Mouse (Mus musculus) liver, embryonic 14.5 days (tissue): ENCODE data around the gene Hdac9. TPM values are rescaled to one million over a fixed set of nuclear protein-coding genes. Genes with fewer than 3 reads are reported as not detected.

Source experiments
- ATAC-seq: fragments of 200-750 bp; cut with Nextera tagmentation; 2 replicates; pipeline ENCODE4 v1.8.0; 2017; ENCODE audit warnings: moderate number of reproducible peaks, mild to moderate bottlenecking, moderate library complexity; ENCODE audit not compliant: insufficient read depth
- DNase-seq, 3 experiments: peaks; one replicate each; pipeline ENCODE4 v3.0.0-alpha.2; 2012 to 2013; ENCODE audit warnings: low read depth in 3 of 3, low spot score in 3 of 3
- H3K27ac ChIP-seq: fragments of 300-500 bp; sonication (generic); 2 replicates; pipeline ENCODE4 v1.5.1; 2014; ENCODE audit warnings: moderate library complexity, mild to moderate bottlenecking, control low read depth, inconsistent platforms
- H3K27me3 ChIP-seq: fragments of 300-500 bp; sonication (generic); 2 replicates; pipeline ENCODE4 v1.6.1; 2014; ENCODE audit warnings: mild to moderate bottlenecking, low read length, moderate library complexity; ENCODE audit not compliant: control insufficient read depth, insufficient read depth
- H3K36me3 ChIP-seq: fragments of 300-500 bp; sonication (generic); replicated peaks from 2 replicates; pipeline ENCODE4 v1.6.1; 2014; ENCODE audit warnings: low read depth; ENCODE audit not compliant: control insufficient read depth, insufficient read depth
- H3K4me1 ChIP-seq, 2 experiments: fragments of 200-500 bp in 1 of 2; fragments of 300-500 bp in 1 of 2; sonication (generic) in 1 of 2; replicated peaks; 2 replicates each; pipeline ENCODE4 v1.6.1; 2012 to 2014; ENCODE audit warnings: antibody characterized with exemption in 1 of 2, inconsistent platforms in 1 of 2, low read length in 1 of 2; ENCODE audit not compliant: control insufficient read depth in 2 of 2, insufficient read depth in 2 of 2
- H3K4me2 ChIP-seq: fragments of 300-500 bp; sonication (generic); 2 replicates; pipeline ENCODE4 v1.6.1; 2014; ENCODE audit warnings: low read depth, mild to moderate bottlenecking, control low read depth, moderate library complexity
- H3K4me3 ChIP-seq, 2 experiments: fragments of 200-500 bp in 1 of 2; fragments of 300-500 bp in 1 of 2; sonication (generic) in 1 of 2; 2 replicates each; pipeline ENCODE4 v1.5.1; 2012 to 2014; ENCODE audit warnings: low read depth in 2 of 2, low read length in 2 of 2, mild to moderate bottlenecking in 2 of 2, control low read depth in 1 of 2, inconsistent platforms in 1 of 2, moderate library complexity in 1 of 2; ENCODE audit not compliant: insufficient read depth in 1 of 2
- H3K9ac ChIP-seq: fragments of 300-500 bp; sonication (generic); replicated peaks from 2 replicates; pipeline ENCODE4 v1.6.1; 2014; ENCODE audit warnings: mild to moderate bottlenecking, control low read depth, moderate library complexity
- H3K9me3 ChIP-seq: fragments of 300-500 bp; sonication (generic); 2 replicates; pipeline ENCODE4 v1.6.1; 2016; ENCODE audit warnings: low read length, mixed read lengths; ENCODE audit not compliant: control insufficient read depth
- CTCF ChIP-seq: IDR thresholded peaks from 2 replicates; pipeline ENCODE4 v1.5.1; 2016; ENCODE audit warnings: antibody characterized with exemption, low read depth, control low read depth
- EP300 ChIP-seq: IDR thresholded peaks from 2 replicates; pipeline ENCODE4 v1.6.1; 2016; ENCODE audit warnings: antibody characterized with exemption, low read depth
- WGBS: fragments of 180-500 bp; shearing (Covaris S2); extraction: QIAGEN DNeasy Blood & Tissue Kit; methylation state at CpG from one replicate; pipeline ENCODE4 v1.1.7; 2014; ENCODE audit not compliant: insufficient replicate concordance; 5-methylcytosine and 5-hydroxymethylcytosine counted together
- polyA plus RNA-seq, 2 experiments: library from polyadenylated mRNA; depleted of rRNA in 1 of 2; stranded (reverse) in 1 of 2; unstranded in 1 of 2; fragments of >200 nt; fragmentation: Nextera tagmentation in 1 of 2; extraction: Ambion mirVana in 1 of 2; gene quantifications; 2 replicates each; pipeline versions ENCODE4 v1.2.1 to v1.2.3; 2012 to 2014

Gene Hdac9
- polyA plus RNA-seq, 2 experiments = 1.3 to 1.4 TPM

DNA sequence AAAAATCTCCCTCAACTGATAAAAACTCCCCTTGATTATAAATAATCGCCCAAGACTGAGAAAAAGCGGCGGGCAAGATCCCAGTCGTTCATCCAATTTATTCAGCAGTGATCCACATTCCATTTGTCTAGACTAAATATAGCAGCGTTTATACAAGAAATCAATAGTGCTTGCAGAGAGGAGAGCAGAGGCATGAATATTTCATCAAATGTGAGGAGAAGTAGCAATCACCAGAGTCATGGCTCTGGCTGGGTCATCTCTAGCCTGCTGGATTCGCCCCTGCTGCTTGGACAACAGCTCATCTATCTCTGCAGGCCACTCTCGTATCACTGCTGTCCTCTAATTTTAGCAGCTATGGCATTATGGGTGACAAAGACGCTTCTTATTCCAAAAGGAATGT, 476.0 kb downstream of the Hdac9 start:
- no peaks in the 10 kb centered on the region for H3K27me3 ChIP-seq
- no peaks in the 10 kb centered on the region for H3K9me3 ChIP-seq
- H3K9ac ChIP-seq = no peak overlapping the region
- H3K27ac ChIP-seq = no peak overlapping the region
- DNase-seq = no peak
- no peaks in the 10 kb centered on the region for H3K4me1 ChIP-seq
- no peak for TF ChIP-seq EP300
- no peaks in the 10 kb centered on the region for H3K36me3 ChIP-seq
- ATAC-seq = no peak
- 50% methylated on average over 8 of the region's 8 CpGs for WGBS
- no peak overlapping the region for H3K4me3 ChIP-seq
- no peak overlapping the region for H3K4me2 ChIP-seq

DNA sequence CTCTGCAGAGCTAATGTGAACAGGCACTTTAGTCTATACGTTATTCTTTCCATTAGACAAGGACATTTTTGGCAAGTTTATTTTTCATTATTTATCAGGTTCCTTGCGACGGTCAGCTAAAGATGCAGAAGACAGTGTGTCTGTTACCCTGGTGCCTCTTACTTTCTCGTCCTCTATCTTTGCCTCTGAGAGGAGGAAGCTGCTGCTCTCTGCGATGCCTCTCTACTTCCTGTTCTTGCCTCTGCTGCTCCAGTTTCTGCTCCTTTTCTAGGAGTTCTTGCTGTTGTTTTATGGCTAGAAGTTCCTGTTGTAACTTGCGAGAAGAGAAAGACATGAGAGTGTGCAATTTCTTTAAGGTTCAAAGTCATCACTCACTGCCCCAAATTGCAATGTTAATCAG, 484.0 kb downstream of the Hdac9 start:
- Histone ChIP-seq H3K36me3 (no peaks in the 10 kb centered on the region), H3K9me3 (no peaks in the 10 kb centered on the region), H3K4me1 (no peaks in the 10 kb centered on the region), H3K9ac (no peak overlapping the region), H3K27me3 (no peaks in the 10 kb centered on the region), H3K4me2 (no peak overlapping the region), H3K27ac (no peak overlapping the region), H3K4me3 (no peak overlapping the region)
- no peak for TF ChIP-seq CTCF
- no peak for TF ChIP-seq EP300
- no peak for DNase-seq
- 16% methylated on average over 6 of the region's 6 CpGs for WGBS
- ATAC-seq = no peak

DNA sequence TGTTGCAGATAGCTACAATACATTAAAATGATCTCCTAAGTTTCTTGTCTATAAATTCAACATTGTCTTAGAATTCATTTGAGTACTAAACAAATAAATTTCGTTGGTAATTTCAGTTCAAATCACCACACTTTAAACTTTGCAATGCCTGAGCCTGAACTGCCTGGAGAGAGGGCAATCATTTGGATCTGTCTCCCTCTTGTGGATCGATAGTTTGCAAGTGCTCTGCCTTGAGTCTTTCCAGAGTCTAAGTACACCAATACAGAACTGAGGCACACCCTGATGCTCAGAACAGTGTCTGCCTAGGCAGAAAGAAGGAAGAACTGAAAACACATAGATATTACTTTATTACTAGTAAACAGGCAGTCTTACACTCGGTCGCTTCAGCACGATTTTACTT, 484.4 kb downstream of the Hdac9 start:
- Histone ChIP-seq H3K36me3 (no peaks in the 10 kb centered on the region), H3K27ac (no peak overlapping the region), H3K4me1 (no peaks in the 10 kb centered on the region), H3K9me3 (no peaks in the 10 kb centered on the region), H3K27me3 (no peaks in the 10 kb centered on the region), H3K4me2 (no peak overlapping the region), H3K9ac (no peak overlapping the region), H3K4me3 (no peak overlapping the region)
- WGBS = 40% methylated on average over 5 of the region's 5 CpGs
- ATAC-seq = no peak
- TF ChIP-seq EP300 (no peak), CTCF (peak; percentile 23; the same call in 1 of the 2 replicates)
- DNase-seq = no peak

DNA sequence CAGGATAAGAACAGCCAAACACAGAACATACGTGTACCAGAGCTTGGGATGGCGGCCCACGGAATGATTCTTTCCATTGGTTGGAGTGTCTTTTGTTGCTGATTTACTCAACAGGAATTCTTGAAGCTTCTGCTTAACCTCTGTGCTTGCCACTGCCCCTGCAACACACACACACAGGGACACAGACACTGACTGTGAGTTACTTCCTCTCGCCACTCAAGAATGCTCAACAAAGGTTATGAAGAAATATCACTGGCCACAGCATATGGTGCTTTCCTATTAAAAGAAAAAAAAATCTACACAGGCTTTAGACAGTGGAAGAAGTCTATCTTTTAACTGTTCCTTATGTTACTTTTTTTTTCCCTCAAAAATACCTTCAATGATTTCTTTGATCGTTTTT, 485.1 kb downstream of the Hdac9 start:
- H3K9ac ChIP-seq = no peak overlapping the region
- no peak overlapping the region for H3K4me2 ChIP-seq
- no peaks in the 10 kb centered on the region for H3K36me3 ChIP-seq
- no peak overlapping the region for H3K4me3 ChIP-seq
- no peaks in the 10 kb centered on the region for H3K4me1 ChIP-seq
- no peak for DNase-seq
- no peak for ATAC-seq
- TF ChIP-seq EP300 (no peak), CTCF (no peak)
- no peaks in the 10 kb centered on the region for H3K9me3 ChIP-seq
- no peak overlapping the region for H3K27ac ChIP-seq
- H3K27me3 ChIP-seq = no peaks in the 10 kb centered on the region
- WGBS = 54% methylated on average over 5 of the region's 5 CpGs

DNA sequence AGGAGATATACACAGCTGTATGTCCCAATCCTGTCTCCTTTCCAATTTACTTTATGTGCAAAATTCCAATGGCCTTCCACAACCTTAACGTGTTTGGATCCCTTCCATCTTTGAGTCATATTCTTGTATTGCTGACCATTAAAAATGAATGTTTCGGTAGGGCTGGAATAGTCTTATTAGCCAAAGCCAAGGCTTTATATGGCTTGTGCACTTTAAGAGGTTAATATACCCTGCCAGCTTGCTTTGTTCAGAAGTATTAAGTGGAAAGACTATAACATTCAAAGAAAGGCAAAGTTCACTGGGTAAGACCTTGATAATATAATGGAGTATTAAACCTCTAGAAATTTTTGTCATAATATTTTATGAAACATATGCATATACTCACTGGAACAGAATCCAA, 491.4 kb downstream of the Hdac9 start:
- Histone ChIP-seq H3K4me3 (no peak overlapping the region), H3K27ac (no peak overlapping the region), H3K4me1 (no peaks in the 10 kb centered on the region), H3K9me3 (no peaks in the 10 kb centered on the region), H3K9ac (no peak overlapping the region), H3K36me3 (no peaks in the 10 kb centered on the region), H3K27me3 (no peaks in the 10 kb centered on the region), H3K4me2 (no peak overlapping the region)
- no peak for DNase-seq
- TF ChIP-seq EP300 = no peak
- TF ChIP-seq CTCF = no peak
- 66% methylated on average over 2 of the region's 2 CpGs for WGBS
- no peak for ATAC-seq
